Mouse (Mus musculus) spleen, adult 2 months (tissue): ENCODE measurements around the gene Dock9.

Experiments used
- CTCF ChIP-seq: fragments of 200-500 bp; IDR thresholded peaks from 2 replicates; pipeline ENCODE4 v1.5.1; 2011; ENCODE audit warnings: mild to moderate bottlenecking, inconsistent platforms; ENCODE audit not compliant: insufficient read depth, insufficient read length, insufficient replicate concordance; ENCODE audit errors: extremely low read depth
- POLR2A ChIP-seq: fragments of 200-500 bp; IDR thresholded peaks from 2 replicates; pipeline ENCODE4 v1.6.1; 2011; ENCODE audit warnings: low read depth, low read length, inconsistent platforms

- TF ChIP-seq CTCF = no peak
- TF ChIP-seq POLR2A = no peak
Observed at GRCm38 (mm10) chr14:121549834-121550233, 247.8 kb downstream of the Dock9 start.
